Mouse (Mus musculus): Measurements from ENCODE around the gene Trim68. TPM values are rescaled to one million over a fixed set of nuclear protein-coding genes. Genes with fewer than 3 reads are reported as not detected.
"Not testable (repeated sequence)": the region's sequence is repeated elsewhere in the genome, so short reads cannot be mapped to it uniquely, and the experiment has no call there.

Gene Trim68
- total and polyA plus RNA-seq, 2 experiments from 2014 or later: 5.7 to 7.1 TPM

GRCm38 (mm10) chr7:102695358-102696125, 8.4 kb upstream of the Trim68 start, which contains the start of gene Olfr557:
Gene Olfr557 (plus strand): TSS chr7:102695910.
- no peak within 1 kb of the TSS for H3K27ac ChIP-seq (ENCODE audit: low read depth, low read length)
- 77% methylated on average over 5 of the region's 5 CpGs for WGBS
- H3K9me3 ChIP-seq (ENCODE audit: low read length): no peaks in the 10 kb centered on the region
- no peaks in the 10 kb centered on the region for H3K36me3 ChIP-seq (ENCODE audit: insufficient read depth, low read length)
- no peaks in the 10 kb centered on the region for H3K27me3 ChIP-seq (ENCODE audit: insufficient read depth, low read length)
- no peak within 1 kb of the TSS for H3K4me3 ChIP-seq (ENCODE audit: low read depth, low read length)
- no peak within 1 kb of the TSS for H3K4me2 ChIP-seq (ENCODE audit: low read depth, low read length, poor library complexity, severe bottlenecking)
- H3K9ac ChIP-seq (replicated peaks; ENCODE audit: low read length, poor library complexity, severe bottlenecking): no peak within 1 kb of the TSS
- peak; percentile 83 for TF ChIP-seq CTCF (IDR thresholded peaks at IDR 0.05)
- no peaks in the 10 kb centered on the region for H3K4me1 ChIP-seq (ENCODE audit: insufficient read depth, low read length)
- DNase-seq (ENCODE audit: low spot score) (peak; percentile 25), ATAC-seq (ENCODE audit: low FRiP score) (no peak)

- no peak overlapping the region for H3K4me2 ChIP-seq (ENCODE audit: low read depth, low read length, poor library complexity, severe bottlenecking)
- no peak for ATAC-seq (ENCODE audit: low FRiP score)
- H3K4me3 ChIP-seq (ENCODE audit: low read depth, low read length): no peak overlapping the region
- DNase-seq (ENCODE audit: low spot score): no peak
- TF ChIP-seq CTCF (IDR thresholded peaks at IDR 0.05): no peak
- no peaks in the 10 kb centered on the region for H3K36me3 ChIP-seq (ENCODE audit: insufficient read depth, low read length)
- H3K9me3 ChIP-seq (ENCODE audit: low read length): no peaks in the 10 kb centered on the region
- H3K27ac ChIP-seq (ENCODE audit: low read depth, low read length): no peak overlapping the region
- no peaks in the 10 kb centered on the region for H3K27me3 ChIP-seq (ENCODE audit: insufficient read depth, low read length)
- no peaks in the 10 kb centered on the region for H3K4me1 ChIP-seq (ENCODE audit: insufficient read depth, low read length)
- 84% methylated on average over 1 of the region's 1 CpGs for WGBS
- H3K9ac ChIP-seq (replicated peaks; ENCODE audit: low read length, poor library complexity, severe bottlenecking): no peak overlapping the region
Observed at GRCm38 (mm10) chr7:102681916-102682315, 5.2 kb downstream of the Trim68 start.

- no peak for DNase-seq (ENCODE audit: low spot score)
- Histone ChIP-seq H3K4me3 (ENCODE audit: low read depth, low read length) (no peak overlapping the region), H3K27ac (ENCODE audit: low read depth, low read length) (no peak overlapping the region), H3K36me3 (ENCODE audit: insufficient read depth, low read length) (no peaks in the 10 kb centered on the region), H3K9ac (replicated peaks; ENCODE audit: low read length, poor library complexity, severe bottlenecking) (no peak overlapping the region), H3K4me2 (ENCODE audit: low read depth, low read length, poor library complexity, severe bottlenecking) (no peak overlapping the region), H3K4me1 (ENCODE audit: insufficient read depth, low read length) (no peaks in the 10 kb centered on the region), H3K27me3 (ENCODE audit: insufficient read depth, low read length) (no peaks in the 10 kb centered on the region), H3K9me3 (ENCODE audit: low read length) (no peaks in the 10 kb centered on the region)
- no peak for TF ChIP-seq CTCF (IDR thresholded peaks at IDR 0.05)
- 87% methylated on average over 2 of the region's 2 CpGs for WGBS
- no peak for ATAC-seq (ENCODE audit: low FRiP score)
Observed at GRCm38 (mm10) chr7:102676225-102676624, 10.9 kb downstream of the Trim68 start.

GRCm38 (mm10) chr7:102665378-102665777, 21.7 kb downstream of the Trim68 start:
- no peak for ATAC-seq (ENCODE audit: low FRiP score)
- peak; percentile 55 for DNase-seq (ENCODE audit: low spot score)
- Histone ChIP-seq H3K36me3 (ENCODE audit: insufficient read depth, low read length) (no peaks in the 10 kb centered on the region), H3K27ac (ENCODE audit: low read depth, low read length) (no peak overlapping the region), H3K9ac (replicated peaks; ENCODE audit: low read length, poor library complexity, severe bottlenecking) (no peak overlapping the region), H3K27me3 (ENCODE audit: insufficient read depth, low read length) (no peaks in the 10 kb centered on the region), H3K4me2 (ENCODE audit: low read depth, low read length, poor library complexity, severe bottlenecking) (no peak overlapping the region), H3K4me1 (ENCODE audit: insufficient read depth, low read length) (no peaks in the 10 kb centered on the region), H3K4me3 (ENCODE audit: low read depth, low read length) (no peak overlapping the region), H3K9me3 (ENCODE audit: low read length) (no peaks in the 10 kb centered on the region)
- TF ChIP-seq CTCF (IDR thresholded peaks at IDR 0.05): peak; percentile 84
- WGBS: 30% methylated on average over 2 of the region's 2 CpGs

GRCm38 (mm10) chr7:102664599-102664998, 22.5 kb downstream of the Trim68 start, which contains the start of gene Olfr556:
Gene Olfr556 (plus strand): TSS chr7:102664899.
- no peak within 1 kb of the TSS for H3K4me2 ChIP-seq (ENCODE audit: low read depth, low read length, poor library complexity, severe bottlenecking)
- no peak for ATAC-seq (ENCODE audit: low FRiP score)

GRCm38 (mm10) chr7:102658523-102658922, 28.6 kb downstream of the Trim68 start, which contains the start of gene Olfr555:
Gene Olfr555 (plus strand): TSS chr7:102658823.
- no peak within 1 kb of the TSS for H3K4me2 ChIP-seq (ENCODE audit: low read depth, low read length, poor library complexity, severe bottlenecking)
- 78% methylated on average over 1 of the region's 1 CpGs for WGBS
- H3K9ac ChIP-seq (replicated peaks; ENCODE audit: low read length, poor library complexity, severe bottlenecking): no peak within 1 kb of the TSS
- H3K27me3 ChIP-seq (ENCODE audit: insufficient read depth, low read length): no peaks in the 10 kb centered on the region
- no peak for ATAC-seq (ENCODE audit: low FRiP score)
- no peak within 1 kb of the TSS for H3K4me3 ChIP-seq (ENCODE audit: low read depth, low read length)
- DNase-seq (ENCODE audit: low spot score): no peak
- H3K4me1 ChIP-seq (ENCODE audit: insufficient read depth, low read length): no peaks in the 10 kb centered on the region
- no peak for TF ChIP-seq CTCF (IDR thresholded peaks at IDR 0.05)
- no peak within 1 kb of the TSS for H3K27ac ChIP-seq (ENCODE audit: low read depth, low read length)
- H3K36me3 ChIP-seq (ENCODE audit: insufficient read depth, low read length): no peaks in the 10 kb centered on the region
- no peaks in the 10 kb centered on the region for H3K9me3 ChIP-seq (ENCODE audit: low read length)

More at GRCm38 (mm10) chr7:102664599-102664998, 22.5 kb downstream of the Trim68 start, which contains the start of gene Olfr556:
- Histone ChIP-seq H3K36me3 (ENCODE audit: insufficient read depth, low read length) (no peaks in the 10 kb centered on the region), H3K27ac (ENCODE audit: low read depth, low read length) (no peak within 1 kb of the TSS), H3K9me3 (ENCODE audit: low read length) (no peaks in the 10 kb centered on the region), H3K4me1 (ENCODE audit: insufficient read depth, low read length) (no peaks in the 10 kb centered on the region), H3K27me3 (ENCODE audit: insufficient read depth, low read length) (no peaks in the 10 kb centered on the region), H3K4me3 (ENCODE audit: low read depth, low read length) (no peak within 1 kb of the TSS), H3K9ac (replicated peaks; ENCODE audit: low read length, poor library complexity, severe bottlenecking) (no peak within 1 kb of the TSS)
- whole genome bisulfite sequencing: 40% methylated on average over 3 of the region's 3 CpGs
- TF ChIP-seq CTCF (IDR thresholded peaks at IDR 0.05): no peak
- no peak for DNase-seq (ENCODE audit: low spot score)

GRCm38 (mm10) chr7:102644945-102645344, 42.2 kb downstream of the Trim68 start:
- not testable (repeated sequence) for H3K4me1 ChIP-seq (ENCODE audit: insufficient read depth, low read length); DNase-seq (ENCODE audit: low spot score); H3K9me3 ChIP-seq (ENCODE audit: low read length); H3K36me3 ChIP-seq (ENCODE audit: insufficient read depth, low read length); H3K4me3 ChIP-seq (ENCODE audit: low read depth, low read length); H3K4me2 ChIP-seq (ENCODE audit: low read depth, low read length, poor library complexity, severe bottlenecking); ATAC-seq (ENCODE audit: low FRiP score); H3K27ac ChIP-seq (ENCODE audit: low read depth, low read length); H3K27me3 ChIP-seq (ENCODE audit: insufficient read depth, low read length); H3K9ac ChIP-seq (replicated peaks; ENCODE audit: low read length, poor library complexity, severe bottlenecking)
- 87% methylated on average over 3 of the region's 4 CpGs for WGBS
